Mouse (Mus musculus) intestine, embryonic 14.5 days (tissue): Measurements from ENCODE around the gene Tor4a. TPM values are rescaled to one million over a fixed set of nuclear protein-coding genes. Genes with fewer than 3 reads are reported as not detected.

ENCODE experiments used
- ATAC-seq: fragments of 200-750 bp; cut with Nextera tagmentation; replicated peaks from 2 replicates; pipeline ENCODE4 v1.8.0; 2017; ENCODE audit warnings: low read depth, moderate number of reproducible peaks, moderate TSS enrichment, moderate library complexity; ENCODE audit not compliant: low FRiP score, low TSS enrichment
- DNase-seq: peaks from one replicate; pipeline ENCODE4 v3.0.0-alpha.2; 2018; ENCODE audit warnings: low spot score
- H3K27ac ChIP-seq: fragments of 300-500 bp; sonication (generic); 2 replicates; pipeline ENCODE4 v1.5.1; 2014; ENCODE audit warnings: low read depth, mild to moderate bottlenecking, control low read depth
- H3K27me3 ChIP-seq: fragments of 300-500 bp; sonication (generic); replicated peaks from 2 replicates; pipeline ENCODE4 v1.6.1; 2014; ENCODE audit warnings: low read length, control low read depth; ENCODE audit not compliant: control insufficient read depth, insufficient read depth
- H3K36me3 ChIP-seq: fragments of 300-500 bp; sonication (generic); 2 replicates; pipeline ENCODE4 v1.6.1; 2014; ENCODE audit warnings: low read length, control low read depth; ENCODE audit not compliant: control insufficient read depth, insufficient read depth
- H3K4me1 ChIP-seq: fragments of 300-500 bp; sonication (generic); replicated peaks from 2 replicates; pipeline ENCODE4 v1.6.1; 2014; ENCODE audit warnings: low read length, control low read depth, mixed read lengths; ENCODE audit not compliant: control insufficient read depth, insufficient read depth
- H3K4me2 ChIP-seq: fragments of 300-500 bp; sonication (generic); 2 replicates; pipeline ENCODE4 v1.6.1; 2014; ENCODE audit warnings: low read length
- H3K4me3 ChIP-seq: fragments of 300-500 bp; sonication (generic); 2 replicates; pipeline ENCODE4 v1.5.1; 2014; ENCODE audit warnings: low read depth, low read length, control low read depth, mixed read lengths
- H3K9ac ChIP-seq: fragments of 300-500 bp; sonication (generic); 2 replicates; pipeline ENCODE4 v1.6.1; 2014; ENCODE audit warnings: mild to moderate bottlenecking, low read length
- H3K9me3 ChIP-seq: fragments of 300-500 bp; sonication (generic); 2 replicates; pipeline ENCODE4 v1.6.1; 2016; ENCODE audit warnings: low read length, control low read depth; ENCODE audit not compliant: control insufficient read depth
- WGBS: fragments of 180-500 bp; shearing (Covaris S2); extraction: QIAGEN DNeasy Blood & Tissue Kit; methylation state at CpG from one replicate; pipeline ENCODE4 v1.1.7; 2014; 5-methylcytosine and 5-hydroxymethylcytosine counted together
- polyA plus RNA-seq: library from polyadenylated mRNA; unstranded; fragments of >200 nt; fragmentation: Nextera tagmentation; extraction: Ambion mirVana; gene quantifications from 2 replicates; pipeline ENCODE4 v1.2.1, GENCODE M21; 2014

Gene Tor4a
- polyA plus RNA-seq, 1 experiment from 2014 or later = 18.1 TPM

GRCm38 (mm10) chr2:25221331-25221772 is 24.7 kb upstream of the Tor4a start:
- ATAC-seq = no peak
- H3K36me3 ChIP-seq = peaks cover 9% of the 10 kb centered on the region; the same call in 1 of the 2 replicates
- no peak overlapping the region for H3K9ac ChIP-seq
- no peaks in the 10 kb centered on the region for H3K9me3 ChIP-seq
- H3K27me3 ChIP-seq = 0 out of 2 replicates have a peak, but pooled peaks cover 4% of the 10 kb centered on the region
- no peak overlapping the region for H3K4me2 ChIP-seq
- no peak for DNase-seq
- H3K4me3 ChIP-seq = no peak overlapping the region
- WGBS = 60% methylated on average over 5 of the region's 5 CpGs
- H3K4me1 ChIP-seq = peaks cover 9% of the 10 kb centered on the region
- no peak overlapping the region for H3K27ac ChIP-seq

GRCm38 (mm10) chr2:25218445-25218844 is 21.8 kb upstream of the Tor4a start, which contains the start of gene Fam166a:
Gene Fam166a (plus strand): TSS chr2:25218745.
- Histone ChIP-seq H3K36me3 (peaks cover 9% of the 10 kb centered on the region; the same call in 1 of the 2 replicates), H3K27me3 (0 out of 2 replicates have a peak, but pooled peaks cover 4% of the 10 kb centered on the region), H3K9ac (no peak within 1 kb of the TSS), H3K4me1 (peaks cover 2% of the 10 kb centered on the region), H3K9me3 (no peaks in the 10 kb centered on the region), H3K4me2 (no peak within 1 kb of the TSS), H3K27ac (no peak within 1 kb of the TSS), H3K4me3 (no peak within 1 kb of the TSS)
- ATAC-seq = no peak
- DNase-seq = no peak

GRCm38 (mm10) chr2:25217666-25218065 is 21.0 kb upstream of the Tor4a start:
- WGBS = 53% methylated on average over 2 of the region's 2 CpGs
- Histone ChIP-seq H3K9me3 (no peaks in the 10 kb centered on the region), H3K4me2 (no peak overlapping the region), H3K4me3 (no peak overlapping the region), H3K9ac (no peak overlapping the region), H3K36me3 (peaks cover 9% of the 10 kb centered on the region; the same call in 1 of the 2 replicates), H3K27me3 (0 out of 2 replicates have a peak, but pooled peaks cover 4% of the 10 kb centered on the region), H3K4me1 (no peaks in the 10 kb centered on the region), H3K27ac (no peak overlapping the region)
- DNase-seq (no peak), ATAC-seq (no peak)

- DNase-seq = no peak
- no peak within 1 kb of the TSS for H3K27ac ChIP-seq
- WGBS = 61% methylated on average over 3 of the region's 3 CpGs
These were observed 17.8 kb upstream of the Tor4a start, which contains the start of gene Stpg3 for GRCm38 (mm10) chr2:25214444-25214843. Gene Stpg3 (minus strand): TSS chr2:25214637.

GRCm38 (mm10) chr2:25213266-25213865 is 16.7 kb upstream of the Tor4a start:
- ATAC-seq (no peak), DNase-seq (no peak)
- Histone ChIP-seq H3K36me3 (peaks cover 15% of the 10 kb centered on the region), H3K27me3 (0 out of 2 replicates have a peak, but pooled peaks cover 4% of the 10 kb centered on the region), H3K27ac (no peak overlapping the region), H3K4me2 (no peak overlapping the region), H3K9me3 (no peaks in the 10 kb centered on the region), H3K4me1 (peaks cover 15% of the 10 kb centered on the region), H3K4me3 (no peak overlapping the region), H3K9ac (no peak overlapping the region)
- WGBS = 63% methylated on average over 23 of the region's 23 CpGs

More at GRCm38 (mm10) chr2:25214444-25214843, 17.8 kb upstream of the Tor4a start, which contains the start of gene Stpg3:
- 0 out of 2 replicates have a peak, but pooled peaks cover 4% of the 10 kb centered on the region for H3K27me3 ChIP-seq
- ATAC-seq = no peak
- no peaks in the 10 kb centered on the region for H3K9me3 ChIP-seq
- H3K9ac ChIP-seq = no peak within 1 kb of the TSS
- H3K4me1 ChIP-seq = peaks cover 15% of the 10 kb centered on the region
- H3K36me3 ChIP-seq = peaks cover 6% of the 10 kb centered on the region; the same call in 1 of the 2 replicates
- H3K4me2 ChIP-seq = no peak within 1 kb of the TSS
- H3K4me3 ChIP-seq = no peak within 1 kb of the TSS

GRCm38 (mm10) chr2:25211121-25211670 is 14.5 kb upstream of the Tor4a start, which contains the start of gene Nelfb:
Gene Nelfb (minus strand): TSS chr2:25211489.
- H3K27me3 ChIP-seq = no peaks in the 10 kb centered on the region
- H3K4me3 ChIP-seq = peak within 1 kb of the TSS; percentile 99
- H3K27ac ChIP-seq = peak within 1 kb of the TSS; percentile 83
- peak; percentile 92 for ATAC-seq
- peak within 1 kb of the TSS; percentile 95 for H3K4me2 ChIP-seq
- H3K36me3 ChIP-seq = peaks cover 35% of the 10 kb centered on the region
- no peaks in the 10 kb centered on the region for H3K9me3 ChIP-seq
- H3K4me1 ChIP-seq = peaks cover 15% of the 10 kb centered on the region
- peak within 1 kb of the TSS; percentile 89 for H3K9ac ChIP-seq
- 1% methylated on average over 41 of the region's 44 CpGs for WGBS
- peak; percentile 98 for DNase-seq

- under 1% methylated on average over 24 of the region's 24 CpGs for WGBS
- no peak for ATAC-seq
These were observed 14.0 kb upstream of the Tor4a start for GRCm38 (mm10) chr2:25210686-25211085.

GRCm38 (mm10) chr2:25207593-25207992 is 10.9 kb upstream of the Tor4a start:
- no peak for DNase-seq
- 100% methylated on average over 1 of the region's 1 CpGs for WGBS
- no peak for ATAC-seq
- Histone ChIP-seq H3K4me1 (peaks cover 15% of the 10 kb centered on the region), H3K9ac (no peak overlapping the region), H3K4me2 (no peak overlapping the region), H3K27ac (no peak overlapping the region), H3K27me3 (no peaks in the 10 kb centered on the region), H3K9me3 (no peaks in the 10 kb centered on the region), H3K36me3 (peaks cover 71% of the 10 kb centered on the region), H3K4me3 (no peak overlapping the region)

More at GRCm38 (mm10) chr2:25210686-25211085, 14.0 kb upstream of the Tor4a start:
- H3K9ac ChIP-seq = peak overlapping the region; percentile 89
- peak overlapping the region; percentile 83 for H3K27ac ChIP-seq
- peak overlapping the region; percentile 95 for H3K4me2 ChIP-seq
- H3K4me1 ChIP-seq = peaks cover 15% of the 10 kb centered on the region
- peaks cover 40% of the 10 kb centered on the region for H3K36me3 ChIP-seq
- DNase-seq = peak; percentile 63
- H3K4me3 ChIP-seq = peak overlapping the region; percentile 99
- no peaks in the 10 kb centered on the region for H3K9me3 ChIP-seq
- H3K27me3 ChIP-seq = no peaks in the 10 kb centered on the region
